Mouse (Mus musculus): ENCODE measurements around the gene Lrrc74b. TPM values are rescaled to one million over a fixed set of nuclear protein-coding genes. Genes with fewer than 3 reads are reported as not detected.

Gene Lrrc74b
- not detected for total RNA-seq (2023)

GRCm38 (mm10) chr16:17561128-17561750 lies at the start of gene Lrrc74b:
Lrrc74b (minus strand) TSS chr16:17561247.

GRCm38 (mm10) chr16:17583064-17583463 lies 22.0 kb upstream of the Lrrc74b start, which contains the start of gene Slc7a4:
Slc7a4 (minus strand) TSS chr16:17583214.

GRCm38 (mm10) chr16:17561751-17562208 lies 733 bp upstream of the Lrrc74b start, which contains the start of gene P2rx6:
P2rx6 (plus strand) TSS chr16:17561885.

GRCm38 (mm10) chr16:17530640-17531288 lies 30.3 kb downstream of the Lrrc74b start, which contains the start of gene Thap7:
Thap7 (minus strand) TSS chr16:17531136.

GRCm38 (mm10) chr16:17508546-17509239 lies 52.4 kb downstream of the Lrrc74b start, which contains the start of gene Lztr1:
Lztr1 (plus strand) TSS chr16:17508688.

Other genes starting within 250 kb of the Lrrc74b start
- gene Serpind1, start 229.9 kb downstream of the Lrrc74b start, total RNA-seq (2023), result not detected
- gene Snap29, start 155.3 kb downstream of the Lrrc74b start, total RNA-seq (2023), result 10 to 100 TPM; 18.6 to 23.2 TPM
- 100 to 1,000 TPM; 120 to 132 TPM for gene Pi4ka, start 154.9 kb downstream of the Lrrc74b start, total RNA-seq (2023)
- 10 to 100 TPM; 51.8 to 59.1 TPM for gene Crkl, start 109.3 kb downstream of the Lrrc74b start, total RNA-seq (2023)
- not detected for gene Aifm3, start 71.6 kb downstream of the Lrrc74b start, total RNA-seq (2023)
- 10 to 100 TPM; 79.2 to 84.3 TPM for gene Lztr1, start 52.6 kb downstream of the Lrrc74b start, total RNA-seq (2023)
- gene Thap7, start 30.1 kb downstream of the Lrrc74b start, total RNA-seq (2023), result 10 to 100 TPM; 36.6 to 37.3 TPM
- not detected for gene P2rx6, start 638 bp upstream of the Lrrc74b start, total RNA-seq (2023)
- gene Slc7a4, start 22.0 kb upstream of the Lrrc74b start, total RNA-seq (2023), result under 1 TPM in 1 of 2 experiments, not detected in 1; 0.77 TPM
- gene Smpd4, start 58.1 kb upstream of the Lrrc74b start, total RNA-seq (2023), result 10 to 100 TPM; 52.6 to 55.9 TPM
- 1 to 10 TPM in 1 of 2 experiments, not detected in 1; 1.3 TPM for gene Ccdc74a, start 85.2 kb upstream of the Lrrc74b start, total RNA-seq (2023)
- gene Med15, start 171.6 kb upstream of the Lrrc74b start, total RNA-seq (2023), result 100 to 1,000 TPM; 145 to 163 TPM
- 10 to 100 TPM; 19.5 to 22.0 TPM for gene Klhl22, start 198.4 kb upstream of the Lrrc74b start, total RNA-seq (2023)
- 1 to 10 TPM in 1 of 2 experiments, not detected in 1; 1.1 TPM for gene Scarf2, start 236.0 kb upstream of the Lrrc74b start, total RNA-seq (2023)

All from T-cell, adult 66 days (primary cell).